Mouse (Mus musculus) CH12F3 (cell line): ENCODE measurements around the gene Mob3a.
"Not testable (repeated sequence)": the region's sequence is repeated elsewhere in the genome, so short reads cannot be mapped to it uniquely, and the experiment has no call there.

Source experiments
- in situ Hi-C: fragments of 300-500 bp; cut with MboI; formaldehyde crosslinking; loops from 2 replicates; pipeline ENCODE4 v1.14.3; 2020; ENCODE audit warnings: low sequenced_read_pairs

The Mob3a gene

GRCm38 (mm10) chr10:80664197-80665015, 37.4 kb downstream of the Mob3a start:
- in situ Hi-C loops: no loop called here

DNA sequence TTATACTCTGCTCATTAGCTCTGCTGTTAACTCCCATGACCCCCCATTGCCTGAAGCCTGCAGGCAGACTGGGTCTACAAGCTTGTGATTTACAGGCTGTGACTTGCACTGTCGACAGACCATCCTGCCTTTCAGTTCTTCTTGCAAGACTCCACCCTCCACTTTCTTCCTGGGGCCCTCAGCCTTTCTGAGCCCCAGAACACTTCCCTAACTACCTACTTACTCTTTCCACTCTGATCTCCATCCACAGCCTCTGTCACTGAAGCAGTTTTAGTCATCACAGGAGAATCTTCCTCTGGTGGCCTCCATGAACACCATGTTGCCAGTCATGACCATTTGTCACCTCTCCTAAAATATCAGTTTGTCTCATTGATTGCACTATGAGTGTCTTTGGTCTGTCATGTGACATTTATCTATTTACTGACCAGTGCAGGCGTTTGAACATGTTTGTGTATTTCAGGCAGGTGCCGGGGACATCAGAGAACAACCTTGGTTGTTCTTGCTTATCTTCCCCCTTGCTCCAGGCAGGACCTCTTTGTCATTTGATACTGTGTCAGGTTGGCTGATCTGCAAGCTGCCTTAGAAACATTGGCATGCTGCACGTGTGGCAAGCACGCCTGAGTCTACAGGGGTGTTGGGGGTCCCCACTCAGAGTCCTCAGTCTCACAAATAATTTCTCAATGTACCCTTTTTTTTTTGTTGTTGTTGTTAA, 38.1 kb downstream of the Mob3a start:
- in situ Hi-C loops: no loop called here

GRCm38 (mm10) chr10:80661149-80661548, 40.6 kb downstream of the Mob3a start:
- in situ Hi-C loops: no loop called here

GRCm38 (mm10) chr10:80659213-80659612, 42.6 kb downstream of the Mob3a start:
- in situ Hi-C loops: no loop called here

DNA sequence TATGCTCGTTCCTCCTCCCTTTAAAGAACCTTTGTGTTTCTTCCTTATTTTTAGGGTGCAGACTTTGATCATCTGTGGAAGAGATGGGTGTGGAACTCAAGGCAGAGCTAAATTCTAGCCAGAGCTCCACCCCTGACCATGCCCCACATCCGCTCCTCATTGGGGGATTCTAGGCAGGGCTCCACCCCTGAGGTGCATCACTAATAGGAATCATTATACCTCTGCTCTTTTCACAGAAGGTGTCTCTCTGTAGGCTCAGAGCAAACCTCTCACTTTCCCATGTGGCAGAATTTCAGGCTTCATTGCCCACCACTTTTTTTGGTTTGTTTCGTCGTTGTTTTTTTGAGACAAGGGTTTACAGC, 43.0 kb downstream of the Mob3a start:
- in situ Hi-C loops: no loop called here

GRCm38 (mm10) chr10:80658194-80658840, 43.5 kb downstream of the Mob3a start:
- in situ Hi-C loops: no loop called here

- in situ Hi-C loops: no loop called here
These were observed 44.7 kb downstream of the Mob3a start, which contains the start of gene Btbd2 for GRCm38 (mm10) chr10:80656863-80657623. TSS of gene Btbd2 (minus strand) at chr10:80657071.

DNA sequence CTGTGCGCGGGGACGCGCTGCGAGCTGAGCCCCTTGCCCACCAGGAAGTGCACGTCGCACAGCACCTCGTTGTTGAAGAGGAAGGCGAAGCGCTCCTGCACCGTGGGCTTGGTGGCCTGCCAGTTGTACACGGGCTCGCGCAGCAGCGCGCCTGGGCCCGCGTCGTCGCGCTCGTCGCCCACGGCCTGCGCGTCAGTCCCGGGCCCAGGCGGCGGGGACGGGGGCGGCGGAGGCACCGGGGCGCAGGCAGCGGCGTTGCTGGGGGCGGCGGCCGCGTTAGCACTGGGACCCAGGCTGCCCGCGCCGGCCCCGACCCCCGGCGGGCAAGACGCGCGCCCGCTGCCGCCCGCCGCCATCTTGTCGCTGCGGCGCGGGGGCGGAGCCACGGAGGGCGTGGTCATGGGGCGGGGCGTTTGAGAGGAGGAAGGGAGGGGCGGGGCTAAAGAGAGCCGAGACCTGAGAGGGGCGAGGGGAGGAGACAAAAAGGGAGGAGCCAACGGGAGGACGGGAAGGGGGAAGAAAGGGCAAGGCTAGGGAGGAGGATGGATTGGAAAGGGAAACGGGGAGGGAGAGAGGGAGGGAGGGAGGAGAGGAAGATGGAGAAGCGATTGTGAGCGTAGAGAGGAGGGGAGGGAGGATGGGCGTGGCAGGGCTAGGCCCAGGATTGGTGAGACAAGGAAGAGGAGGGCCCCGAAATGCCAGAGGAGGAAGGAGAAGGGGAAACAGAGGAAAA, 45.5 kb downstream of the Mob3a start:
- in situ Hi-C loops: no loop called here

GRCm38 (mm10) chr10:80655406-80656129, 46.2 kb downstream of the Mob3a start:
- in situ Hi-C loops: no loop called here

GRCm38 (mm10) chr10:80654866-80655265, 46.9 kb downstream of the Mob3a start:
- in situ Hi-C loops: no loop called here

DNA sequence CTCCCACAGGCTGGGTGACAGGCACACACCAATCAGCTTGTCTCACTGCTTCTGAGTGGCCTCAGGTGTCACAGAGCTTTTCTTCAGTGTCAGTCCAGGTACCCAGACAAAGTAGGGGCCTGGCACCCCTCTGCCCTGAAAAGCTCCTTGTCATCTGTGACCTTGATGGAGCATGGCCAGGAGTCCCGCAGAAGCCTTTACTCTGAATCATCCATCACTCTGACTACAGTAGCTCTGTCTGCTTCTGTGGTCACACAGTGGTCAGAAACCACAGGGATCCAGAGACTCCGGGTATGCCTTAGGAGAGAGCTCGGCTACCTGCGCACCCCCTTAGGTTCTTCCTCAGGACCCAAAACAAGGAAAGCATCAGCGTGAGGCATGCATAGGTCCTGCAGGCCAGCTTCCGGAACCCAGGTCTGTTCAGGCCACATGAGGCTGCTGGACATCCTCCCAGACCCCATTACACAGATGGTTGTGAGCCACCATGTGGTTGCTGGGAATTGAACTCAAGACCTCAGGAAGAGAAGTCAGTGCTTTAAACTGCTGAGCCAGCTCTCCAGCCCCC, 48.5 kb downstream of the Mob3a start:
- in situ Hi-C loops: no loop called here

DNA sequence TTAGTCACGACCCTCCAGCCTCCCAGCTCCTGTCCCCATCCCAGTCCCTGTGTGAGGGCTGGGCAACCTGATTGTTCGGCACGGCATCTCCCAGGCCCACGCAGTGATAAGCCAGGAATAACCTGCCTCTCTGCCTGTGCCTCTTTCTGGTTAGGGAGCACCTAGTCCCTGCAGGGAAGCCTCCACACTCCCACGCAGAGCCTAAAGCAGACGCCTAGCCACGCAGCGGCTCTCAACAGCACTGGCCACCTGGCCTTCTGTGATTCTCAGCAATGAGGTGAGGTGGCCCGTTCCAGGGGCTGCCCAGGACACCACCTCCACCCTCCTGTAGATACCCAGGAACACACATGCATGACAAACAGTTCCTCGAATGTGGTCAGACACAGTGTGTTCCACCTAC, 51.4 kb downstream of the Mob3a start:
- in situ Hi-C loops: no loop called here

DNA sequence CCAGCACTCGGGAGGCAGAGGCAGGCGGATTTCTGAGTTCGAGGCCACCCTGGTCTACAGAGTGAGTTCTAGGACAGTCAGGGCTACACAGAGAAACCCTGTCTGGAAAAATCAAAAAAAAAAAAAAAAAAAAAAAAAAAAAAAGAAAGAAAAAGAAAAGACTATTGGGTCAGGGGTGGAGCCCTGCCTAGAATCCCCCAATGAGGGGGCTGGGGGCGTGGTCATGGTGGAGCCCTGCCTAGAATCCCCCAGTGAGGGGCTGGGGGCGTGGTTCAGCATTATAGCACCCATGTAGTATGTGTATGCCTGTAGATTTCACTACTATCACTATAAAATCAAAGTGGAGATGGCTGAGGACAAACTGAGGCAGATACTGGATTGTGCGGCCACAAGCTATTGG, 51.9 kb downstream of the Mob3a start:
- in situ Hi-C loops: not testable (repeated sequence)

- in situ Hi-C loops: no loop called here
These were observed 54.8 kb downstream of the Mob3a start for GRCm38 (mm10) chr10:80646936-80647335.

- in situ Hi-C loops: no loop called here
These were observed 66.4 kb downstream of the Mob3a start for GRCm38 (mm10) chr10:80635345-80635744.
